Mouse (Mus musculus) G1E-ER4 (cell line): ENCODE measurements around the gene Tmem150c. TPM values are rescaled to one million over a fixed set of nuclear protein-coding genes. Genes with fewer than 3 reads are reported as not detected.

Experiments
- GATA1 ChIP-seq: IDR thresholded peaks from one replicate; pipeline ENCODE4 v1.8.0; 2012; ENCODE audit warnings: low read length, inconsistent platforms
- polyA plus RNA-seq: library from polyadenylated mRNA; stranded (reverse); fragments of >175 nt; gene quantifications from 2 replicates; pipeline ENCODE4 v1.2.3, GENCODE M21; 2012

Tmem150c gene
- polyA plus RNA-seq, 1 experiment: not detected

GRCm38 (mm10) chr5:100178122-100178780 lies 18.6 kb upstream of the Tmem150c start:
- no peak for TF ChIP-seq GATA1

DNA sequence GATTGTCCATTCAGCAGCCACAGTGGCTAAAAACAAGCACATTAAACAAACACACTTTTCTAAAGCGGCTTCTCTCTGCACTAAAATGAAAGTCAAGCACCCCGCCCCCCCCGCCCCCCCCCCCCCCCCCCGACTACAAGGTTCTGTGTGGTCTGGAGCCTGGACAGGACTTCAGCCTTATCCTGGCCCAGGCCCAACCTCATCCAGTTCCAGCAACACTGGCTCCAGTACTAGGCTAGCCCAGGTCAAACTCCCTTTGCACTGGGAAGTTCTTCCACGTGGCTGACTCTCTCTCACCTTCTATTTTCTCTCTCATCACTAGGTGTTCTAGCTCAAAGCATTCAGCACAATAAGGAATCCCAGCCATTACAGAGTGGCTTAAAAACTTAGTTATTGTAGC lies 17.9 kb upstream of the Tmem150c start:
- no peak for TF ChIP-seq GATA1

DNA sequence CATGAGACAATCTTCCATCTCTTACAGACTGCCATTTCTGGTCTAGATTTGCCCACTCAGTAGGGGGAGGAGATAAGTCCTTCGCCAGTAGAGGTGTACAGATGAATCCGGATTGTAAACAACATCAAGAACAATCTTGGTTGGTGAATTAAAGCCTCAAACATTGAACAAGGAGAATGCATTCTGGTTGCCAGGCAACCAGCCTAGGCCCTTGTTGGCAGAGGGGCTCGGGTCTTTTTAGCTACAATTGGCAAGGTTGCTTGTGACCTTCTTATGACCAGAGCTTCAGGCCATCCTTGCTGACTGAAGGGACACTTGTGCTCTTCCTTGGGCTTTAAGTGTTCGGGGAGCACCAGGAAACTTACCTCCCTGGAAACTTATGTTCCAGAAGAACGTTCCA lies 16.5 kb upstream of the Tmem150c start:
- TF ChIP-seq GATA1: no peak

DNA sequence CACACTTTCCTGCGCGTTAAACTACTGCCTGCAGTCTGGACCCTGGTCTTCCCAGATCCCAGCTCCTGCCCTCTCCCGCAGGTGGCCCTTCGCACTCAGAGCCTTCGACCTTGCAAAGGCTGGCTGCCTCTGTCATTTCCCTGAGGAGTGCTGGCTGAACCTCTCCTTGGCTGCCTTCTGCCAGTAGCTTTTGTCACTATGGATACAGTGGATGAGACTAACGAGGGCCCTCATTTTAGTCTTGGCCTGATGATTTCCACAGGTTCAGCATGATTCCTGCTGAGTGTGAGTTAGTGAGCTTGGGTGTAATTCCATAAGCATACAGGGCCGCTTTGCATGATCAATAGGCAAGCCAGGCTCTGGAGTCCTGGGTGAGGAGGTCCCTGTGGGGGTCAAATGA lies 16.0 kb upstream of the Tmem150c start:
- TF ChIP-seq GATA1: no peak

DNA sequence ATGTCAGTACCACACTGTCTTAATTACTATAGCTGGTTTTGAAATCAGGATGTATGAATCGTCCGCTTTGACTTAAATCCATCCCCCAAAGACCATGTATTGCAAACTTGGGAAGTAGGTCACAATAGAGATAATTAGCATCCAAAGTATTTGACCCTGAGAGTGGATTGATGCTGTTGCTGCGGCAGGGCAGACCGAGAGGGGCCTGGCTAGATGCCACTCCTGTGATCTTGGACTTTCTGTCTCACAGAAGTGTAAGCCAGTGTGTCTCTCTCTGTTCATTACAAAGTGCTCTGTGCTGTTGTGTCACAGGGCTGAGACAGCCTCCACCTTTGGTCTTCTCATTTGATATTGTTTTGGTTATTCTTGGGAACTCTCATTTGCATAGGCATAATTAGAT lies 12.5 kb upstream of the Tmem150c start:
- TF ChIP-seq GATA1: no peak

DNA sequence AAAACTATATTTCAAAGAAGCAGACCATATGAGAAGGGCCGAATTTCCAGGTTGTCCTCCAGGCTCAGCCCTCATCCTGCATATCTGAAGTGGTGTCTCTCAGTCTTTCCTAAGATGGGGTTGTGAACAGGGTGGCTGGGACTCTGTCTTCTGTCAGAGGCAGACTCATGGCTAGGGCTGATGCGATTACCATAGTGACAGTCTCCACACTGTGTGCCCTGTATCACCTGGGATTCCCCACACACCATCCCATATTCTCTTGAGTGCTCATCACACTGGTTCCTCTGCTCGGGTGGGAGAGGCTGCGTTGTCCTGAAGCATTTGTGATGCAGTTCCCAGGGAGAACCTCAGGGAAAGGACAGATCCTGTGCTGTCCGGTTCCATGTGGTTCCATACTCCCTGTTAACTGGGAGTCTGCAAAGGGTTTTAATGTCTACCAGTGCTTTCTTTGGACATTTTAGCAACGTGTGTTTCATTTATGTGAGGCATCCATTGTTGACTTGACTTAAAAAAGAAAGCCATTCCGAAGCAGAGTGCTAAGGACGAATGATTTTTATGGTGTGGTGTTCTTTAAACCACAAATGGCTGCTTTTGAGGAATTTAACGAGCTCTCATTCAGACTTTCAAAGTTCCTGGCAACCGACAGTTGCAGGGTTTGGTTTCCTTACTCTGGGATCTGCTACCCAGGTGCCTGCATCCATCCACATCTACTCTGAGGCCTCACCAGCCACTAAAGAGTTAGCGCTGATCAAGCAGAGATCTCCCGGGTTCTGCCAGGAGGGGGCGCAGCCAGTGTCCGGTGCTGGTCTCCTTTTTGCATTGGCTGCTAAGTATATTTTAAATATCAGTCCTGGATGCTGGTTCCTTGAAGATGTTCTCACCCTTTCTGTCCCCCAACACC lies 7.2 kb upstream of the Tmem150c start:
- no peak for TF ChIP-seq GATA1

DNA sequence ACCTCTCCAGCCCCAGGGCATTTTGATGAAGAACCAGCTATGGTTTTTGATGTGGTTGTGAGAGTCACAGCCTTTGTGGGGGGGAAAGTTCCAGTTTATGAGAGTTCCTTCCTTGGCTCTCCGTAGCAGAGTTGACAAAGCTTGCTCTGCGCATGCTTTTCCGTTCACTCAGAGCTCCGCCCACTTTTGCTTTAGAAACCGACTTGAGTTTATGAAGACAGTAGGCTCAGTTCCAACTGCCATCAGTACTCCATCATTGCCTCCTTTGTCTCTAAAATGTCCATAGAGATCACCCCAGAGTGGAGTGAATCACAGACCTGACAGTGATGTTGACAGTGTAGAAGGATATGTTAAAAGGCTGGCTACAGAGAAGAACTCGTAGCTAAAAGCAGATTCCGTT lies 3.8 kb upstream of the Tmem150c start:
- no peak for TF ChIP-seq GATA1

- no peak for TF ChIP-seq GATA1
These were observed 3.2 kb upstream of the Tmem150c start for GRCm38 (mm10) chr5:100162857-100163256.

GRCm38 (mm10) chr5:100162053-100162452 lies 2.4 kb upstream of the Tmem150c start:
- TF ChIP-seq GATA1: no peak

- no peak for TF ChIP-seq GATA1
These were observed 594 bp downstream of the Tmem150c start for GRCm38 (mm10) chr5:100158791-100159637.

DNA sequence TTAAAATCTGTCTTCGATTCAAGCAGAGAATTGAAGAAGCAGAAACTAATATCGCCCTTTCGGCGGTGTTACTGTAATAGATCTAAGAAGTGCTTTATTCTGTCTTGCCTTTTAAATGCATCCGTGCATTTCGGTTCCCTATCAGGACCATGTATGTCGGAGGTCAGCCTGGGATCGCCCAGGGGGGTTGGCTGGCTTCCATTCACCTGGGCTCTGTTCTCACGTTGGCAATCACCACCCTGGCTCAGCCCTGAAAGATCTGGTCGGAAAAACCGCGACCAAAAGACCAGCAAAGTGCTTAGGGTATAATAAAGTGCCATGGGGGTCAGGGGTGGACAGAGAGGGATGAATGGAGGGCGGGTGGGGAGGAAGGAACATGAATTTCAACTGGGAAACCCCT lies 1.3 kb downstream of the Tmem150c start:
- TF ChIP-seq GATA1: no peak

DNA sequence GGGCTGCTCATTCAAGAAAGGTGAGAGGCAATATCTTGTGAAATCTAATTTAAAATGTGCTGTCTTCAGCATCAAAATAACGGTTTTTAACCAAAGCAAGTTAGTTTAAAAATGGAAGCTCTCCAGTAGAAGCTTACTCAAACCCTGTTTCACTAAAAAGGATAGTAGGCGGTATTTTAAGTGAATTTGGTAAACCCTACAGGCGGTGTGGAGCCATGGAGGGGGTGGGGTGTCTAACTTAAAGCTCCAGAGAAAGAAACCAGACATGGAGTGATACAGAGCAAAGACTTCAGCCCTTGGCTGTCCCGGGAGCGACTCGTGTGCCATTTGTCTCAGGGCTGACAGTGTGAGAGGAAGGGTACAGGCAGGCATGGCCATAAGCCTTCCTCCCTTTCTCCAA lies 4.0 kb downstream of the Tmem150c start:
- no peak for TF ChIP-seq GATA1

DNA sequence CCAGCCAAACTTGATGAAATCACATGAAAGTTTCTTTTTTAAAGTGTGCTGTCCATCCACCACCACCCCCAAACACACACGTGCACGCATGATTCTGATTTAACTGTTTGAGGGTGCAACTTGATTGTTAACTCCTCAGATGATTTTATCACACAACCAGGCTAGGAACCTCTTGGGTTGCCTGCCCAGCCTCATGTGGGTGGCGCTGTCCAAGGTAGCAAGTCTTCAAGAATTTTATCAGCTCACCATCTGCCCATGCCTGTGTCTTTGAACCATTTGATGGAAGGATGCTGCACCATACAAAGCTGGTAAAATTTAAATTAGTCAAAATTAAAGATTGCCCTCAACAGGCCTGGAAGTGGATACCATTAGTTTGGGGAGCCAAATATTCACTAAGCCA lies 9.6 kb downstream of the Tmem150c start:
- TF ChIP-seq GATA1: no peak

DNA sequence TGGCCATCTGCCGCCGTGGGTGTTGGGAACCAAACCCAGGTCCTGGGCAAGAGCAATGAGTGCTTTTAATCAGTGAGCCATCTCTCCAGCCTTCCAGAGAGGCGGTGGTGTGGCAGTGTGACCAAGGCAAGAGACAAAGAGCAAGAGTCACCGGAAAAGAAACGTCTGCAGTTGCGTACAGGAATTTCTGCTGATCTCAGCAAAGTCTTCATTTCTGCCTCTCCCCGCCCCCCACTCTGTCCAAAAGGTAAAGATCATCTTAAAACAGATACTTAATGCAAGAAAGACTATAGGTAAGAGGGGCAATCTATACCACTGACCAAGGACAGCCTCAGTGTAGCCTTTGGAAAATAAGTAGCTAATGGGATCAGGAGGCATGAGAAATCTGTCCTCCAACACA lies 14.8 kb downstream of the Tmem150c start:
- no peak for TF ChIP-seq GATA1

GRCm38 (mm10) chr5:100127283-100127682 lies 32.3 kb downstream of the Tmem150c start:
- TF ChIP-seq GATA1: no peak
